Mouse (Mus musculus): ENCODE measurements around the gene Lrrfip2. TPM values are rescaled to one million over a fixed set of nuclear protein-coding genes. Genes with fewer than 3 reads are reported as not detected.

Gene Lrrfip2
- total RNA-seq (2014; rRNA removed) (24.6 and 37.8 TPM in 2 replicates), polyA plus RNA-seq (2012; rRNA removed) (9.3 and 9.7 TPM in 2 replicates)

- no peak for DNase-seq (ENCODE audit: extremely low read depth, low read depth, low spot score)
- Histone ChIP-seq H3K36me3 (ENCODE audit: control insufficient read depth, insufficient read depth, low read length) (peaks cover 3% of the 10 kb centered on the region; the same call in 1 of the 2 replicates), H3K27ac (replicated peaks; ENCODE audit: insufficient read depth, low read depth, low read length) (peak within 1 kb of the TSS; percentile 91), H3K27me3 (ENCODE audit: control insufficient read depth, insufficient read depth, low read length) (no peaks in the 10 kb centered on the region), H3K9ac (ENCODE audit: low read depth, low read length) (peak within 1 kb of the TSS; percentile 99), H3K4me1 (ENCODE audit: control insufficient read depth, insufficient read depth, low read length) (peaks cover 13% of the 10 kb centered on the region), H3K79me2 (ENCODE audit: control insufficient read depth, insufficient read depth, low read length) (peaks cover 9% of the 10 kb centered on the region; the same call in 1 of the 2 replicates), H3K4me3 (ENCODE audit: insufficient read depth, low read depth, low read length) (peak within 1 kb of the TSS; percentile 80)
- no peak for TF ChIP-seq POLR2A (IDR thresholded peaks at IDR 0.05; ENCODE audit: extremely low read depth, insufficient read depth, low read length)
- TF ChIP-seq CTCF (IDR thresholded peaks at IDR 0.05; ENCODE audit: low read depth, low read length): no peak
- 28% methylated on average over 14 of the region's 14 CpGs for WGBS
Observed at GRCm38 (mm10) chr9:111117126-111117642, at the start of gene Lrrfip2. TSS of gene Lrrfip2 (plus strand) at chr9:111117592.

GRCm38 (mm10) chr9:111070546-111070961 is 46.8 kb upstream of the Lrrfip2 start:
- Histone ChIP-seq H3K4me3 (ENCODE audit: insufficient read depth, low read depth, low read length) (no peak overlapping the region), H3K27me3 (ENCODE audit: control insufficient read depth, insufficient read depth, low read length) (no peaks in the 10 kb centered on the region), H3K36me3 (ENCODE audit: control insufficient read depth, insufficient read depth, low read length) (no peaks in the 10 kb centered on the region), H3K9ac (ENCODE audit: low read depth, low read length) (no peak overlapping the region), H3K27ac (replicated peaks; ENCODE audit: insufficient read depth, low read depth, low read length) (no peak overlapping the region), H3K4me1 (ENCODE audit: control insufficient read depth, insufficient read depth, low read length) (no peaks in the 10 kb centered on the region), H3K79me2 (ENCODE audit: control insufficient read depth, insufficient read depth, low read length) (no peaks in the 10 kb centered on the region)
- WGBS: 46% methylated on average over 4 of the region's 4 CpGs
- no peak for DNase-seq (ENCODE audit: extremely low read depth, low read depth, low spot score)
- TF ChIP-seq POLR2A (IDR thresholded peaks at IDR 0.05; ENCODE audit: extremely low read depth, insufficient read depth, low read length) (no peak), CTCF (IDR thresholded peaks at IDR 0.05; ENCODE audit: low read depth, low read length) (peak; percentile 72)

- Histone ChIP-seq H3K79me2 (ENCODE audit: control insufficient read depth, insufficient read depth, low read length) (no peaks in the 10 kb centered on the region), H3K4me1 (ENCODE audit: control insufficient read depth, insufficient read depth, low read length) (no peaks in the 10 kb centered on the region), H3K9ac (ENCODE audit: low read depth, low read length) (no peak overlapping the region), H3K27ac (replicated peaks; ENCODE audit: insufficient read depth, low read depth, low read length) (no peak overlapping the region), H3K27me3 (ENCODE audit: control insufficient read depth, insufficient read depth, low read length) (no peaks in the 10 kb centered on the region), H3K36me3 (ENCODE audit: control insufficient read depth, insufficient read depth, low read length) (no peaks in the 10 kb centered on the region), H3K4me3 (ENCODE audit: insufficient read depth, low read depth, low read length) (no peak overlapping the region)
- TF ChIP-seq POLR2A (IDR thresholded peaks at IDR 0.05; ENCODE audit: extremely low read depth, insufficient read depth, low read length) (no peak), CTCF (IDR thresholded peaks at IDR 0.05; ENCODE audit: low read depth, low read length) (peak; percentile 53)
- DNase-seq (ENCODE audit: extremely low read depth, low read depth, low spot score): peak; percentile 38
- WGBS: 30% methylated on average over 7 of the region's 7 CpGs
Observed at GRCm38 (mm10) chr9:111072175-111072574, 45.2 kb upstream of the Lrrfip2 start.

GRCm38 (mm10) chr9:111072971-111073370 is 44.4 kb upstream of the Lrrfip2 start:
- Histone ChIP-seq H3K4me1 (ENCODE audit: control insufficient read depth, insufficient read depth, low read length) (no peaks in the 10 kb centered on the region), H3K9ac (ENCODE audit: low read depth, low read length) (no peak overlapping the region), H3K4me3 (ENCODE audit: insufficient read depth, low read depth, low read length) (no peak overlapping the region), H3K36me3 (ENCODE audit: control insufficient read depth, insufficient read depth, low read length) (no peaks in the 10 kb centered on the region), H3K79me2 (ENCODE audit: control insufficient read depth, insufficient read depth, low read length) (no peaks in the 10 kb centered on the region), H3K27ac (replicated peaks; ENCODE audit: insufficient read depth, low read depth, low read length) (no peak overlapping the region), H3K27me3 (ENCODE audit: control insufficient read depth, insufficient read depth, low read length) (no peaks in the 10 kb centered on the region)
- no peak for TF ChIP-seq POLR2A (IDR thresholded peaks at IDR 0.05; ENCODE audit: extremely low read depth, insufficient read depth, low read length)
- DNase-seq (ENCODE audit: extremely low read depth, low read depth, low spot score): no peak
- 86% methylated on average over 4 of the region's 4 CpGs for WGBS

GRCm38 (mm10) chr9:111077745-111078144 is 39.6 kb upstream of the Lrrfip2 start:
- DNase-seq (ENCODE audit: extremely low read depth, low read depth, low spot score): peak; percentile 23
- 65% methylated on average over 5 of the region's 5 CpGs for whole genome bisulfite sequencing
- no peak overlapping the region for H3K4me3 ChIP-seq (ENCODE audit: insufficient read depth, low read depth, low read length)
- H3K27me3 ChIP-seq (ENCODE audit: control insufficient read depth, insufficient read depth, low read length): no peaks in the 10 kb centered on the region
- no peak overlapping the region for H3K9ac ChIP-seq (ENCODE audit: low read depth, low read length)
- H3K27ac ChIP-seq (replicated peaks; ENCODE audit: insufficient read depth, low read depth, low read length): no peak overlapping the region
- H3K36me3 ChIP-seq (ENCODE audit: control insufficient read depth, insufficient read depth, low read length): no peaks in the 10 kb centered on the region
- H3K4me1 ChIP-seq (ENCODE audit: control insufficient read depth, insufficient read depth, low read length): no peaks in the 10 kb centered on the region
- H3K79me2 ChIP-seq (ENCODE audit: control insufficient read depth, insufficient read depth, low read length): no peaks in the 10 kb centered on the region
- TF ChIP-seq CTCF (IDR thresholded peaks at IDR 0.05; ENCODE audit: low read depth, low read length) (peak; percentile 65), POLR2A (IDR thresholded peaks at IDR 0.05; ENCODE audit: extremely low read depth, insufficient read depth, low read length) (no peak)

- H3K27me3 ChIP-seq (ENCODE audit: control insufficient read depth, insufficient read depth, low read length): no peaks in the 10 kb centered on the region
- no peak for DNase-seq (ENCODE audit: extremely low read depth, low read depth, low spot score)
- no peak overlapping the region for H3K9ac ChIP-seq (ENCODE audit: low read depth, low read length)
- H3K27ac ChIP-seq (replicated peaks; ENCODE audit: insufficient read depth, low read depth, low read length): no peak overlapping the region
- no peaks in the 10 kb centered on the region for H3K36me3 ChIP-seq (ENCODE audit: control insufficient read depth, insufficient read depth, low read length)
- no peak for TF ChIP-seq POLR2A (IDR thresholded peaks at IDR 0.05; ENCODE audit: extremely low read depth, insufficient read depth, low read length)
- TF ChIP-seq CTCF (IDR thresholded peaks at IDR 0.05; ENCODE audit: low read depth, low read length): no peak
- no peaks in the 10 kb centered on the region for H3K4me1 ChIP-seq (ENCODE audit: control insufficient read depth, insufficient read depth, low read length)
- WGBS: 93% methylated on average over 8 of the region's 8 CpGs
- H3K79me2 ChIP-seq (ENCODE audit: control insufficient read depth, insufficient read depth, low read length): no peaks in the 10 kb centered on the region
- no peak overlapping the region for H3K4me3 ChIP-seq (ENCODE audit: insufficient read depth, low read depth, low read length)
Observed at GRCm38 (mm10) chr9:111080801-111081200, 36.6 kb upstream of the Lrrfip2 start.

Data from liver, adult 2 months (tissue).